Mouse (Mus musculus) embryonic facial prominence, embryonic 10.5 days (tissue): Measurements from ENCODE around the gene Col4a2. TPM values are rescaled to one million over a fixed set of nuclear protein-coding genes. Genes with fewer than 3 reads are reported as not detected.
A peak's percentile ranks its signal among the peaks of the same experiment; 100 is the strongest.

ENCODE experiments used
- DNase-seq: peaks from one replicate; pipeline ENCODE4 v3.0.0-alpha.2; 2017; ENCODE audit warnings: low spot score
- H3K27ac ChIP-seq: fragments of 300-500 bp; sonication (generic); replicated peaks from 2 replicates; pipeline ENCODE4 v1.5.1; 2016; ENCODE audit warnings: mild to moderate bottlenecking
- H3K27me3 ChIP-seq: fragments of 300-500 bp; sonication (generic); replicated peaks from 2 replicates; pipeline ENCODE4 v1.6.1; 2016; ENCODE audit warnings: low read depth, mild to moderate bottlenecking; ENCODE audit not compliant: poor library complexity, severe bottlenecking
- H3K36me3 ChIP-seq: fragments of 300-500 bp; sonication (generic); replicated peaks from 2 replicates; pipeline ENCODE4 v1.6.1; 2016; ENCODE audit warnings: mild to moderate bottlenecking, moderate library complexity
- H3K4me1 ChIP-seq: fragments of 300-500 bp; sonication (generic); 2 replicates; pipeline ENCODE4 v1.6.1; 2016
- H3K4me3 ChIP-seq: fragments of 300-500 bp; sonication (generic); 2 replicates; pipeline ENCODE4 v1.5.1; 2016; ENCODE audit warnings: mild to moderate bottlenecking, moderate library complexity
- H3K9me3 ChIP-seq: fragments of 300-500 bp; sonication (generic); 2 replicates; pipeline ENCODE4 v1.6.1; 2016; ENCODE audit warnings: mild to moderate bottlenecking
- WGBS: fragments of 180-500 bp; shearing (Covaris S2); methylation state at CpG from one replicate; pipeline ENCODE4 v1.1.7; 2016; 5-methylcytosine and 5-hydroxymethylcytosine counted together
- polyA plus RNA-seq: library from polyadenylated mRNA; unstranded; fragments of >200 nt; fragmentation: Nextera tagmentation; extraction: Ambion mirVana; gene quantifications from 2 replicates; pipeline ENCODE4 v1.2.1, GENCODE M21; 2016

The Col4a2 gene
- polyA plus RNA-seq, 1 experiment from 2014 or later: 54.7 TPM

GRCm38 (mm10) chr8:11315179-11315943 is 2.8 kb downstream of the Col4a2 start:
- Histone ChIP-seq H3K36me3 (peaks cover 36% of the 10 kb centered on the region), H3K27ac (peak overlapping the region; percentile 2; the same call in 1 of the 2 replicates), H3K27me3 (peaks cover 55% of the 10 kb centered on the region), H3K4me1 (peaks cover 78% of the 10 kb centered on the region), H3K4me3 (peak overlapping the region; percentile 88; the same call in 1 of the 2 replicates), H3K9me3 (no peaks in the 10 kb centered on the region)
- DNase-seq: no peak
- WGBS: 83% methylated on average over 16 of the region's 16 CpGs

GRCm38 (mm10) chr8:11316118-11316517 is 3.5 kb downstream of the Col4a2 start:
- Histone ChIP-seq H3K36me3 (peaks cover 42% of the 10 kb centered on the region), H3K4me3 (no peak overlapping the region), H3K4me1 (peaks cover 72% of the 10 kb centered on the region), H3K27ac (0 out of 2 replicates have a peak overlapping the region, but pooled peaks have one; percentile 2), H3K27me3 (peaks cover 49% of the 10 kb centered on the region), H3K9me3 (no peaks in the 10 kb centered on the region)
- DNase-seq: no peak
- 80% methylated on average over 6 of the region's 6 CpGs for WGBS

GRCm38 (mm10) chr8:11319405-11319804 is 6.8 kb downstream of the Col4a2 start:
- Histone ChIP-seq H3K27me3 (peaks cover 16% of the 10 kb centered on the region), H3K36me3 (peaks cover 55% of the 10 kb centered on the region), H3K4me1 (peaks cover 40% of the 10 kb centered on the region), H3K9me3 (no peaks in the 10 kb centered on the region), H3K4me3 (no peak overlapping the region), H3K27ac (no peak overlapping the region)
- WGBS: 89% methylated on average over 11 of the region's 11 CpGs
- no peak for DNase-seq

GRCm38 (mm10) chr8:11321841-11322240 is 9.2 kb downstream of the Col4a2 start:
- H3K9me3 ChIP-seq: no peaks in the 10 kb centered on the region
- peaks cover 42% of the 10 kb centered on the region for H3K36me3 ChIP-seq
- no peaks in the 10 kb centered on the region for H3K27me3 ChIP-seq
- no peak overlapping the region for H3K4me3 ChIP-seq
- H3K4me1 ChIP-seq: peaks cover 30% of the 10 kb centered on the region
- H3K27ac ChIP-seq: no peak overlapping the region
- WGBS: 91% methylated on average over 7 of the region's 7 CpGs
- DNase-seq: no peak

- WGBS: 88% methylated on average over 5 of the region's 5 CpGs
- peaks cover 30% of the 10 kb centered on the region for H3K4me1 ChIP-seq
- H3K9me3 ChIP-seq: no peaks in the 10 kb centered on the region
- peaks cover 42% of the 10 kb centered on the region for H3K36me3 ChIP-seq
- no peak overlapping the region for H3K27ac ChIP-seq
- no peaks in the 10 kb centered on the region for H3K27me3 ChIP-seq
- H3K4me3 ChIP-seq: no peak overlapping the region
- no peak for DNase-seq
Measured at GRCm38 (mm10) chr8:11322724-11323585, 10.3 kb downstream of the Col4a2 start.

- H3K27me3 ChIP-seq: no peaks in the 10 kb centered on the region
- 77% methylated on average over 1 of the region's 1 CpGs for whole genome bisulfite sequencing
- DNase-seq: no peak
- no peak overlapping the region for H3K27ac ChIP-seq
- H3K9me3 ChIP-seq: no peaks in the 10 kb centered on the region
- peaks cover 31% of the 10 kb centered on the region for H3K4me1 ChIP-seq
- H3K36me3 ChIP-seq: peaks cover 39% of the 10 kb centered on the region
- H3K4me3 ChIP-seq: no peak overlapping the region
Measured at GRCm38 (mm10) chr8:11323681-11324080, 11.1 kb downstream of the Col4a2 start.

- Histone ChIP-seq H3K9me3 (no peaks in the 10 kb centered on the region), H3K27me3 (no peaks in the 10 kb centered on the region), H3K36me3 (peaks cover 28% of the 10 kb centered on the region), H3K4me1 (peaks cover 29% of the 10 kb centered on the region), H3K4me3 (no peak overlapping the region), H3K27ac (peak overlapping the region; percentile 35; the same call in 1 of the 2 replicates)
- no peak for DNase-seq
- 84% methylated on average over 6 of the region's 6 CpGs for WGBS
Measured at GRCm38 (mm10) chr8:11324801-11325395, 12.3 kb downstream of the Col4a2 start.

GRCm38 (mm10) chr8:11327298-11327697 is 14.7 kb downstream of the Col4a2 start:
- DNase-seq: peak; percentile 35
- Histone ChIP-seq H3K9me3 (no peaks in the 10 kb centered on the region), H3K27ac (peak overlapping the region; percentile 65)

GRCm38 (mm10) chr8:11327722-11328417 is 15.3 kb downstream of the Col4a2 start:
- no peak for DNase-seq
- Histone ChIP-seq H3K9me3 (no peaks in the 10 kb centered on the region), H3K27me3 (no peaks in the 10 kb centered on the region), H3K27ac (peak overlapping the region; percentile 65), H3K4me3 (no peak overlapping the region), H3K36me3 (peaks cover 17% of the 10 kb centered on the region; the same call in 1 of the 2 replicates), H3K4me1 (peaks cover 36% of the 10 kb centered on the region)
- WGBS: 56% methylated on average over 5 of the region's 5 CpGs

More at GRCm38 (mm10) chr8:11327298-11327697, 14.7 kb downstream of the Col4a2 start:
- Histone ChIP-seq H3K4me3 (no peak overlapping the region), H3K4me1 (peaks cover 36% of the 10 kb centered on the region), H3K36me3 (peaks cover 19% of the 10 kb centered on the region; the same call in 1 of the 2 replicates), H3K27me3 (no peaks in the 10 kb centered on the region)
- WGBS: 38% methylated on average over 4 of the region's 4 CpGs

- Histone ChIP-seq H3K27ac (peak overlapping the region; percentile 54), H3K36me3 (peaks cover 14% of the 10 kb centered on the region; the same call in 1 of the 2 replicates), H3K4me1 (peaks cover 43% of the 10 kb centered on the region), H3K27me3 (no peaks in the 10 kb centered on the region), H3K4me3 (no peak overlapping the region), H3K9me3 (no peaks in the 10 kb centered on the region)
- WGBS: 76% methylated on average over 4 of the region's 4 CpGs
- no peak for DNase-seq
Measured at GRCm38 (mm10) chr8:11331561-11331960, 19.0 kb downstream of the Col4a2 start.

GRCm38 (mm10) chr8:11333746-11334145 is 21.1 kb downstream of the Col4a2 start:
- H3K9me3 ChIP-seq: no peaks in the 10 kb centered on the region
- no peak overlapping the region for H3K27ac ChIP-seq
- DNase-seq: no peak
- no peak overlapping the region for H3K4me3 ChIP-seq
- peaks cover 25% of the 10 kb centered on the region; the same call in 1 of the 2 replicates for H3K4me1 ChIP-seq
- 0 out of 2 replicates have a peak, but pooled peaks cover 7% of the 10 kb centered on the region for H3K36me3 ChIP-seq
- WGBS: 79% methylated on average over 6 of the region's 6 CpGs
- H3K27me3 ChIP-seq: no peaks in the 10 kb centered on the region
